Mouse (Mus musculus) midbrain, embryonic 16.5 days (tissue): ENCODE data around the gene Grik5. TPM values are rescaled to one million over a fixed set of nuclear protein-coding genes. Genes with fewer than 3 reads are reported as not detected.

Experiments used
- ATAC-seq: fragments of 200-750 bp; cut with Nextera tagmentation; 2 replicates; pipeline ENCODE4 v1.8.0; 2017; ENCODE audit warnings: moderate TSS enrichment
- H3K27ac ChIP-seq: fragments of 300-500 bp; sonication (generic); 2 replicates; pipeline ENCODE4 v1.5.1; 2014; ENCODE audit warnings: mild to moderate bottlenecking, low read length, mixed read lengths
- H3K27me3 ChIP-seq: fragments of 300-500 bp; sonication (generic); 2 replicates; pipeline ENCODE4 v1.6.1; 2014; ENCODE audit warnings: low read depth, low read length, mixed read lengths; ENCODE audit not compliant: control insufficient read depth, insufficient read depth
- H3K36me3 ChIP-seq: fragments of 300-500 bp; sonication (generic); 2 replicates; pipeline ENCODE4 v1.6.1; 2014; ENCODE audit warnings: mild to moderate bottlenecking, low read length, moderate library complexity, mixed read lengths; ENCODE audit not compliant: control insufficient read depth, insufficient read depth
- H3K4me1 ChIP-seq: fragments of 300-500 bp; sonication (generic); 2 replicates; pipeline ENCODE4 v1.6.1; 2014; ENCODE audit warnings: mild to moderate bottlenecking, low read length, mixed read lengths; ENCODE audit not compliant: control insufficient read depth, insufficient read depth
- H3K4me2 ChIP-seq: fragments of 300-500 bp; sonication (generic); 2 replicates; pipeline ENCODE4 v1.6.1; 2014; ENCODE audit warnings: mild to moderate bottlenecking, low read length, mixed read lengths
- H3K4me3 ChIP-seq: fragments of 300-500 bp; sonication (generic); 2 replicates; pipeline ENCODE4 v1.5.1; 2014; ENCODE audit warnings: low read depth, mild to moderate bottlenecking, low read length, moderate library complexity, mixed read lengths
- H3K9ac ChIP-seq: fragments of 300-500 bp; sonication (generic); 2 replicates; pipeline ENCODE4 v1.6.1; 2014; ENCODE audit warnings: low read depth, low read length, mixed read lengths
- H3K9me3 ChIP-seq: fragments of 300-500 bp; sonication (generic); replicated peaks from 2 replicates; pipeline ENCODE4 v1.6.1; 2014; ENCODE audit warnings: mild to moderate bottlenecking, low read length, mixed read lengths; ENCODE audit not compliant: control insufficient read depth, poor library complexity, severe bottlenecking
- WGBS: fragments of 180-500 bp; shearing (Covaris S2); extraction: QIAGEN DNeasy Blood & Tissue Kit; methylation state at CpG from one replicate; pipeline ENCODE4 v1.1.7; 2014; 5-methylcytosine and 5-hydroxymethylcytosine counted together
- polyA plus RNA-seq: library from polyadenylated mRNA; unstranded; fragments of >200 nt; fragmentation: Nextera tagmentation; extraction: Ambion mirVana; gene quantifications from 2 replicates; pipeline ENCODE4 v1.2.1, GENCODE M21; 2015

The Grik5 gene
- polyA plus RNA-seq, 1 experiment from 2014 or later: 14.2 TPM

DNA sequence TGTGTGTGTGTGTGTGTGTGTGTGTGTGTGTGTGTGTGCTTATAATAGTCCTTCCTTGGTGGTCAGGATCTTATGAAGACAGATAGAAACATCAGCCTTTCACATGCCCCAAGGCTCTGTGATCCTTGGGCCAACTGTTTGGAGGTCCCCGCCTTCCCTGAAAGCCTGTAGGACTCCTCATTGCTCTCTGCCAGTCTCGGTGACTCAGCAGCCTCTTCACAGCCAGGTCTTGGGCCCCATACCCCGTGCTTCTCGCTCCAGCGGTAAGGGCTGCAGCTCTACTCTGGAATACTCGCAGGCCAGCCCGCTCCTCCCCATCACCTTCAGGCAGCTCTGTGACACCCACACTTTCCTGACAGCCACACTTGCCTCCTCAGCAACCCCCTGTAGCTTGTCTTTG is 45.7 kb downstream of the Grik5 start:
- WGBS: 66% methylated on average over 7 of the region's 7 CpGs

DNA sequence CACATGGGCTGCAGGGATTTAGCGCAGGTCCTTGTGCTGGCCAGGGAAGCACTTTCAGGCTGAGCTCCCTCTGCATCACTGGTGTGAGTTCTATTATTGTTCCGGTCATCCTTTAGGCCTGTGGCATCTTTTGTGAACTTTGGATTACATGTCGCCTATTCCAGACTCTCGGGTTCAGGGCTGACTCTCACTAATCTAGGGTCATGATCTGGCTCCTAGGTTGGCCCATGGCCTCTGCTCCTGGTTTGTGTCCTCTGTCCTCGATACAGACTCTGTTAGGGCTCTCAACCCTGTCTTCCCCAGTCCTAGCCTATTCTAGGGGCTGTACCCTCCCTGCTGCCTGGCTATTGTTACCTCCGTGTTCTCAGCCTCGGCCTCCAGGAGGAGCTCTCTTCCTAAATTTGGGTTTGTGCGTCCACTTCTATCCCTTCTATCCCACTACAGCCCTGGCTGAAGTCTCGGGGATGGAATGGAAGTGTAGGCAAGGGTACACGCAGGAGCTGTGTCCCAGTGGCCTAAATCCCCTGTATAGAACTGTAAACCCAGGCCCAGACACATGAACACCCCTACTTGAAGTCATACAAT is 46.2 kb downstream of the Grik5 start:
- Histone ChIP-seq H3K9ac (no peak overlapping the region), H3K9me3 (no peaks in the 10 kb centered on the region), H3K36me3 (peaks cover 38% of the 10 kb centered on the region), H3K27me3 (no peaks in the 10 kb centered on the region), H3K4me1 (no peaks in the 10 kb centered on the region), H3K4me3 (no peak overlapping the region), H3K4me2 (no peak overlapping the region), H3K27ac (no peak overlapping the region)
- WGBS: 59% methylated on average over 10 of the region's 10 CpGs
- ATAC-seq: no peak

More for the DNA sequence above, 45.7 kb downstream of the Grik5 start:
- H3K9me3 ChIP-seq: no peaks in the 10 kb centered on the region
- no peak for ATAC-seq
- H3K4me1 ChIP-seq: no peaks in the 10 kb centered on the region
- H3K4me3 ChIP-seq: no peak overlapping the region
- peaks cover 33% of the 10 kb centered on the region for H3K36me3 ChIP-seq
- no peak overlapping the region for H3K27ac ChIP-seq
- no peak overlapping the region for H3K9ac ChIP-seq
- H3K4me2 ChIP-seq: no peak overlapping the region
- H3K27me3 ChIP-seq: no peaks in the 10 kb centered on the region

GRCm38 (mm10) chr7:25011592-25011991 is 60.6 kb downstream of the Grik5 start:
- Histone ChIP-seq H3K27me3 (no peaks in the 10 kb centered on the region), H3K9me3 (no peaks in the 10 kb centered on the region), H3K4me3 (no peak overlapping the region), H3K36me3 (peaks cover 19% of the 10 kb centered on the region; the same call in 1 of the 2 replicates), H3K4me1 (peaks cover 44% of the 10 kb centered on the region), H3K4me2 (no peak overlapping the region), H3K27ac (no peak overlapping the region), H3K9ac (no peak overlapping the region)
- ATAC-seq: no peak
- WGBS: 71% methylated on average over 7 of the region's 7 CpGs

DNA sequence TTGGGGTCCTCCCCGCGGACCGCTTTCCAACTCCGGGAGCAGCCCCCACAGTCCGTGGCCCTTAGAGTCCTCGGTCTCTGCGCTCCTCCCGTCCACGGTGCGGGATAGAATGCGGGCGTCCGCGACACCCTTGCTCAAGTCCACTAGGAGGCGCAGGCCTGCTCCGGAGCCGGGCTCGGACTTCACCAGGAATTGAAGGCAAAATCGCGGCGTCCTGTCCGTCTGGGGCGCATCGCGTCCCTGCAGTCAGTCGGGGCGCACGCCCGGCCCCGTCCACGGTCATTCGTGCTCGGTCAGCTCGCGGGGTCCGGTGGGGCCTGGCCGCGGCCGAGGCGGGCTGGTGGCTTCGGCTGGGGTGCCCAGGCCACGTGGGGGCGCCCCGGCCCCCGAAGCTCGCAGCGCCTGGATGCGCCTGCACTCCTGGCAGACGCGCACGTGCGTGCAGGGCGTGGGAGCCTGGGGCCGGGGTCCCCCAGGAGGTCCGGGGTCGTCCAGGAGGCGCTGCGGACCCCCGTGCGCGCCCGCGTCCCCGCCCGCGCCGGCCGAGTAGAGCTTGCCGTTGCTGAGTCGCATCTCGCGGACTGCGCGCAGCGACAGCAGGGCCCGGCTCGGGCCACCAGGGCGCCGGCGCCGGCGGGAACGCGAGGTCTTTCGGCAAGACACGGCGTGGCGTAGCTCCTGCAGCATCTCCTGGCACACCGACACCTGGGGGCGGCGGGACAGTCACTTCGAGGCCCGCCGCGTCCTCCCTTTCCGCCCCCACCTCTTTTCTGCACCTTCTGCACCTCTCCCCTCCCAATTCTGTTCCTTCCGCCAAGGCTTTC is 61.8 kb downstream of the Grik5 start:
- Histone ChIP-seq H3K9ac (peak overlapping the region; percentile 66), H3K4me3 (peak overlapping the region; percentile 15), H3K27ac (peak overlapping the region; percentile 98), H3K36me3 (peaks cover 12% of the 10 kb centered on the region; the same call in 1 of the 2 replicates), H3K4me2 (peak overlapping the region; percentile 58), H3K9me3 (no peaks in the 10 kb centered on the region), H3K4me1 (peaks cover 51% of the 10 kb centered on the region), H3K27me3 (no peaks in the 10 kb centered on the region)
- 1% methylated on average over 87 of the region's 97 CpGs for WGBS
- ATAC-seq: no peak

- Histone ChIP-seq H3K9ac (peak overlapping the region; percentile 66), H3K9me3 (no peaks in the 10 kb centered on the region), H3K36me3 (peaks cover 3% of the 10 kb centered on the region; the same call in 1 of the 2 replicates), H3K27ac (peak overlapping the region; percentile 98), H3K4me3 (peak overlapping the region; percentile 30), H3K4me2 (peak overlapping the region; percentile 58), H3K4me1 (peaks cover 56% of the 10 kb centered on the region), H3K27me3 (no peaks in the 10 kb centered on the region)
- ATAC-seq: 0 out of 2 replicates have a peak, but pooled peaks have one; percentile 6
- 5% methylated on average over 20 of the region's 20 CpGs for WGBS
Measured at GRCm38 (mm10) chr7:25009099-25009700, 62.9 kb downstream of the Grik5 start.

DNA sequence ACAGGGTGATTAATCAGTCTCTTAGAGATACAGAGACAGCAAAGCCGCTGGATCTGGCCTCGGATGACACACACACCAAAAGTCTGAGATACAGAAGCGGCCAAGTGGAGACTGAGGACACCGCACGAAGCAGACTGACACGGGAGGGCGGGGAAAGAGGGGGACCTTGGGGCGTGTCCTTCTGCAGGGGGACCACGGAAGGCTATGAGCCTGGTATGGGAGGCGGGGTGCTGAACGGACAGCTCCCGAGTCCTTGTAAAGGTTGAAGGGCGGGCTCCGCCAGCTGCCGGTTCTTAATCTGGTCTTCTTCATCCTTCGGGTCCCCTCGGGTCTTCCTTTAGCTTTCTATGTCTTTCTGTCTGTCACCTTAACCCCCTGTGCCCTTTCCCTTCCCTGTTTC is 63.5 kb downstream of the Grik5 start:
- H3K4me2 ChIP-seq: peak overlapping the region; percentile 58
- no peaks in the 10 kb centered on the region for H3K27me3 ChIP-seq
- no peaks in the 10 kb centered on the region for H3K9me3 ChIP-seq
- H3K9ac ChIP-seq: peak overlapping the region; percentile 66
- peaks cover 61% of the 10 kb centered on the region for H3K4me1 ChIP-seq
- no peaks in the 10 kb centered on the region; the same call in 1 of the 2 replicates for H3K36me3 ChIP-seq
- peak overlapping the region; percentile 98 for H3K27ac ChIP-seq
- 0 out of 2 replicates have a peak, but pooled peaks have one; percentile 6 for ATAC-seq
- peak overlapping the region; percentile 30 for H3K4me3 ChIP-seq
- 1% methylated on average over 17 of the region's 17 CpGs for WGBS

GRCm38 (mm10) chr7:25007609-25008374 is 64.4 kb downstream of the Grik5 start:
- no peaks in the 10 kb centered on the region for H3K27me3 ChIP-seq
- H3K4me2 ChIP-seq: peak overlapping the region; percentile 58
- WGBS: 9% methylated on average over 8 of the region's 8 CpGs
- no peaks in the 10 kb centered on the region for H3K9me3 ChIP-seq
- ATAC-seq: peak; percentile 19
- H3K36me3 ChIP-seq: no peaks in the 10 kb centered on the region; the same call in 1 of the 2 replicates
- peaks cover 70% of the 10 kb centered on the region for H3K4me1 ChIP-seq
- H3K27ac ChIP-seq: peak overlapping the region; percentile 98
- H3K4me3 ChIP-seq: peak overlapping the region; percentile 30
- peak overlapping the region; percentile 66 for H3K9ac ChIP-seq

DNA sequence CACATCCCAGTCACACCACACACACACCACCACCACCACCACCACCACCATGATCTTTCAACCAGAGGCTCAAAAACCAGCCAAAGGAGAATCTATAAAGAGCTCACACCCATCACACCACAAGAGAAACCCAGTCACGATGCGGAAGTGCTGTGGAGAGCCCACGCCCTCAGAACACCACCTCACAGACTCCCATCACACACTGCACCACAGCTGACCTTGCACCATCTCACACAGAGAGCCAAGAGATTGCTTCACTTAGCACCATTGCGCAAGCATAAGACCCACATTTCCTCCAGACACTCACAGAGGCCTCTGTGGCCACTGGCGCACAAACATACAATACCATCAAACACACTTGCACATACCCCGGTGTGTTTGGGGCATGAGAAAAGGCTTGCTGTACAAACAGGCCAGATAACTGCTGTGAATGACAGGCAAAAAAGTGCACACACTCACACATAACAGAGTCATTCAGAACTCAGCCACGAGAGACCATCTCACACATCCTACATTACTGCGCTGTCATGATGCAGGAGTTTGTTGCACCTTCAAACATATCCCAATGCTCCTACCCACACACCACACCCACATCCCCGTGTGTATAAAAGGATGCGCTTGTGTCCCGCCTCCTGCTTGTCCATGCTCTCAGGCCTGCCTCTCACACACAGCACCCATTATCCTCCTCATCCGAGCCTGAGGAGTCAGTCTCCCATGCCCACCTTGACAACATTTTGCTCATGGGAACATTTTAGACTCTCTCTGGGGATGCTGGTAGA is 65.4 kb downstream of the Grik5 start:
- H3K27me3 ChIP-seq: no peaks in the 10 kb centered on the region
- peak overlapping the region; percentile 74 for H3K4me2 ChIP-seq
- no peaks in the 10 kb centered on the region for H3K9me3 ChIP-seq
- H3K4me3 ChIP-seq: no peak overlapping the region
- 70% methylated on average over 12 of the region's 12 CpGs for WGBS
- peak overlapping the region; percentile 98 for H3K27ac ChIP-seq
- H3K9ac ChIP-seq: peak overlapping the region; percentile 45
- H3K36me3 ChIP-seq: no peaks in the 10 kb centered on the region
- no peak for ATAC-seq
- peaks cover 79% of the 10 kb centered on the region for H3K4me1 ChIP-seq
